Mouse (Mus musculus) midbrain, embryonic 13.5 days (tissue): Measurements from ENCODE around the gene Hormad1. TPM values are rescaled to one million over a fixed set of nuclear protein-coding genes. Genes with fewer than 3 reads are reported as not detected.
"Not testable (repeated sequence)": the region's sequence is repeated elsewhere in the genome, so short reads cannot be mapped to it uniquely, and the experiment has no call there.

Experiments used
- ATAC-seq: fragments of 200-750 bp; cut with Nextera tagmentation; 2 replicates; pipeline ENCODE4 v1.8.0; 2017; ENCODE audit warnings: mild to moderate bottlenecking, moderate TSS enrichment, moderate library complexity
- H3K27ac ChIP-seq: fragments of 300-500 bp; sonication (generic); 2 replicates; pipeline ENCODE4 v1.5.1; 2015; ENCODE audit warnings: inconsistent platforms, mild to moderate bottlenecking, moderate library complexity
- H3K27me3 ChIP-seq: fragments of 300-500 bp; sonication (generic); 2 replicates; pipeline ENCODE4 v1.6.1; 2015; ENCODE audit warnings: mild to moderate bottlenecking, inconsistent platforms
- H3K36me3 ChIP-seq: fragments of 300-500 bp; sonication (generic); 2 replicates; pipeline ENCODE4 v1.6.1; 2015; ENCODE audit warnings: mild to moderate bottlenecking, inconsistent platforms
- H3K4me1 ChIP-seq: fragments of 300-500 bp; sonication (generic); replicated peaks from 2 replicates; pipeline ENCODE4 v1.6.1; 2015; ENCODE audit warnings: inconsistent platforms
- H3K4me2 ChIP-seq: fragments of 300-500 bp; sonication (generic); replicated peaks from 2 replicates; pipeline ENCODE4 v1.6.1; 2015; ENCODE audit warnings: moderate library complexity, mild to moderate bottlenecking, inconsistent platforms
- H3K4me3 ChIP-seq: fragments of 300-500 bp; sonication (generic); replicated peaks from 2 replicates; pipeline ENCODE4 v1.5.1; 2015; ENCODE audit warnings: mild to moderate bottlenecking, inconsistent platforms
- H3K9ac ChIP-seq: fragments of 300-500 bp; sonication (generic); replicated peaks from 2 replicates; pipeline ENCODE4 v1.6.1; 2015; ENCODE audit warnings: mild to moderate bottlenecking, inconsistent platforms
- H3K9me3 ChIP-seq: fragments of 300-500 bp; sonication (generic); 2 replicates; pipeline ENCODE4 v1.6.1; 2016; ENCODE audit warnings: mild to moderate bottlenecking, inconsistent platforms
- WGBS: fragments of 180-500 bp; shearing (Covaris S2); methylation state at CpG from one replicate; pipeline ENCODE4 v1.1.7; 2015; 5-methylcytosine and 5-hydroxymethylcytosine counted together
- polyA plus RNA-seq: library from polyadenylated mRNA; unstranded; fragments of >200 nt; fragmentation: Nextera tagmentation; extraction: Ambion mirVana; gene quantifications from 2 replicates; pipeline ENCODE4 v1.2.1, GENCODE M21; 2015

Hormad1 gene
- polyA plus RNA-seq, 1 experiment from 2014 or later: not detected

GRCm38 (mm10) chr3:95531025-95531424, 28.5 kb upstream of the Hormad1 start:
- WGBS: 100% methylated on average over 1 of the region's 1 CpGs
- no peak for ATAC-seq
- no peak overlapping the region for H3K4me3 ChIP-seq

GRCm38 (mm10) chr3:95533364-95533763, 26.1 kb upstream of the Hormad1 start:
- Histone ChIP-seq H3K4me1 (no peaks in the 10 kb centered on the region), H3K4me3 (no peak overlapping the region), H3K36me3 (no peaks in the 10 kb centered on the region), H3K27me3 (no peaks in the 10 kb centered on the region), H3K27ac (no peak overlapping the region), H3K4me2 (no peak overlapping the region), H3K9me3 (no peaks in the 10 kb centered on the region), H3K9ac (no peak overlapping the region)
- WGBS: 91% methylated on average over 5 of the region's 5 CpGs
- no peak for ATAC-seq

More at GRCm38 (mm10) chr3:95531025-95531424, 28.5 kb upstream of the Hormad1 start:
- no peak overlapping the region for H3K9ac ChIP-seq
- H3K4me1 ChIP-seq: no peaks in the 10 kb centered on the region
- no peaks in the 10 kb centered on the region for H3K27me3 ChIP-seq
- H3K4me2 ChIP-seq: no peak overlapping the region
- H3K27ac ChIP-seq: no peak overlapping the region
- no peaks in the 10 kb centered on the region for H3K9me3 ChIP-seq
- H3K36me3 ChIP-seq: no peaks in the 10 kb centered on the region

GRCm38 (mm10) chr3:95534927-95535326, 24.6 kb upstream of the Hormad1 start:
- H3K9ac ChIP-seq: no peak overlapping the region
- no peaks in the 10 kb centered on the region for H3K4me1 ChIP-seq
- ATAC-seq: no peak
- 88% methylated on average over 1 of the region's 1 CpGs for WGBS
- H3K36me3 ChIP-seq: no peaks in the 10 kb centered on the region
- H3K4me2 ChIP-seq: no peak overlapping the region
- H3K27ac ChIP-seq: no peak overlapping the region
- H3K4me3 ChIP-seq: no peak overlapping the region
- no peaks in the 10 kb centered on the region for H3K9me3 ChIP-seq
- no peaks in the 10 kb centered on the region for H3K27me3 ChIP-seq

- ATAC-seq: no peak
- Histone ChIP-seq H3K4me1 (no peaks in the 10 kb centered on the region), H3K36me3 (no peaks in the 10 kb centered on the region), H3K4me3 (no peak overlapping the region), H3K27me3 (no peaks in the 10 kb centered on the region), H3K9me3 (no peaks in the 10 kb centered on the region), H3K9ac (no peak overlapping the region), H3K4me2 (no peak overlapping the region), H3K27ac (no peak overlapping the region)
- WGBS: 93% methylated on average over 10 of the region's 10 CpGs
Observed at GRCm38 (mm10) chr3:95538936-95539335, 20.5 kb upstream of the Hormad1 start.

GRCm38 (mm10) chr3:95539837-95540236, 19.6 kb upstream of the Hormad1 start:
- H3K9ac ChIP-seq: no peak overlapping the region
- H3K4me1 ChIP-seq: no peaks in the 10 kb centered on the region
- WGBS: 96% methylated on average over 4 of the region's 4 CpGs
- no peak overlapping the region for H3K27ac ChIP-seq
- no peaks in the 10 kb centered on the region for H3K27me3 ChIP-seq
- no peak for ATAC-seq
- no peak overlapping the region for H3K4me3 ChIP-seq
- no peak overlapping the region for H3K4me2 ChIP-seq
- no peaks in the 10 kb centered on the region for H3K9me3 ChIP-seq
- H3K36me3 ChIP-seq: no peaks in the 10 kb centered on the region

GRCm38 (mm10) chr3:95541186-95541585, 18.3 kb upstream of the Hormad1 start:
- not testable (repeated sequence) for H3K4me3 ChIP-seq, H3K36me3 ChIP-seq

GRCm38 (mm10) chr3:95542171-95542570, 17.3 kb upstream of the Hormad1 start:
- ATAC-seq: no peak
- H3K4me1 ChIP-seq: no peaks in the 10 kb centered on the region

More at GRCm38 (mm10) chr3:95541186-95541585, 18.3 kb upstream of the Hormad1 start:
- H3K4me1 ChIP-seq, H3K9ac ChIP-seq, H3K27me3 ChIP-seq, H3K27ac ChIP-seq, H3K9me3 ChIP-seq, H3K4me2 ChIP-seq, ATAC-seq: not testable (repeated sequence)
- 83% methylated on average over 2 of the region's 2 CpGs for WGBS

GRCm38 (mm10) chr3:95542981-95543380, 16.5 kb upstream of the Hormad1 start:
- no peaks in the 10 kb centered on the region for H3K36me3 ChIP-seq
- H3K27me3 ChIP-seq: no peaks in the 10 kb centered on the region
- no peaks in the 10 kb centered on the region for H3K9me3 ChIP-seq
- no peaks in the 10 kb centered on the region for H3K4me1 ChIP-seq
- no peak overlapping the region for H3K9ac ChIP-seq
- H3K4me2 ChIP-seq: no peak overlapping the region
- no peak for ATAC-seq
- 71% methylated on average over 7 of the region's 7 CpGs for WGBS
- H3K4me3 ChIP-seq: no peak overlapping the region
- H3K27ac ChIP-seq: no peak overlapping the region

More at GRCm38 (mm10) chr3:95542171-95542570, 17.3 kb upstream of the Hormad1 start:
- no peak overlapping the region for H3K4me2 ChIP-seq
- no peaks in the 10 kb centered on the region for H3K36me3 ChIP-seq
- H3K9ac ChIP-seq: no peak overlapping the region
- H3K4me3 ChIP-seq: no peak overlapping the region
- H3K27ac ChIP-seq: no peak overlapping the region
- H3K27me3 ChIP-seq: no peaks in the 10 kb centered on the region
- H3K9me3 ChIP-seq: no peaks in the 10 kb centered on the region

GRCm38 (mm10) chr3:95550176-95550575, 9.3 kb upstream of the Hormad1 start:
- Histone ChIP-seq H3K4me1 (no peaks in the 10 kb centered on the region), H3K27me3 (no peaks in the 10 kb centered on the region), H3K9ac (no peak overlapping the region), H3K36me3 (no peaks in the 10 kb centered on the region), H3K9me3 (no peaks in the 10 kb centered on the region), H3K27ac (no peak overlapping the region), H3K4me3 (no peak overlapping the region), H3K4me2 (no peak overlapping the region)
- 65% methylated on average over 1 of the region's 1 CpGs for WGBS
- no peak for ATAC-seq

- no peaks in the 10 kb centered on the region for H3K9me3 ChIP-seq
- H3K27me3 ChIP-seq: no peaks in the 10 kb centered on the region
- no peak overlapping the region for H3K4me2 ChIP-seq
- no peaks in the 10 kb centered on the region for H3K36me3 ChIP-seq
- no peak overlapping the region for H3K9ac ChIP-seq
- 68% methylated on average over 3 of the region's 3 CpGs for WGBS
- H3K4me1 ChIP-seq: no peaks in the 10 kb centered on the region
- no peak overlapping the region for H3K27ac ChIP-seq
- no peak for ATAC-seq
- no peak overlapping the region for H3K4me3 ChIP-seq
Observed at GRCm38 (mm10) chr3:95553986-95554385, 5.5 kb upstream of the Hormad1 start.

- H3K36me3 ChIP-seq: no peaks in the 10 kb centered on the region
- 91% methylated on average over 3 of the region's 3 CpGs for WGBS
Observed at GRCm38 (mm10) chr3:95560738-95561137, 1.3 kb downstream of the Hormad1 start.

GRCm38 (mm10) chr3:95561826-95562225, 2.3 kb downstream of the Hormad1 start:
- Histone ChIP-seq H3K4me2 (no peak overlapping the region), H3K27me3 (no peaks in the 10 kb centered on the region), H3K4me3 (no peak overlapping the region), H3K9ac (no peak overlapping the region), H3K4me1 (no peaks in the 10 kb centered on the region), H3K36me3 (no peaks in the 10 kb centered on the region), H3K27ac (no peak overlapping the region), H3K9me3 (no peaks in the 10 kb centered on the region)
- WGBS: 87% methylated on average over 2 of the region's 2 CpGs
- no peak for ATAC-seq

More at GRCm38 (mm10) chr3:95560738-95561137, 1.3 kb downstream of the Hormad1 start:
- Histone ChIP-seq H3K27me3 (no peaks in the 10 kb centered on the region), H3K4me3 (no peak overlapping the region), H3K4me2 (no peak overlapping the region), H3K9me3 (no peaks in the 10 kb centered on the region), H3K4me1 (no peaks in the 10 kb centered on the region), H3K9ac (no peak overlapping the region), H3K27ac (no peak overlapping the region)
- no peak for ATAC-seq

GRCm38 (mm10) chr3:95569585-95569984, 10.1 kb downstream of the Hormad1 start:
- Histone ChIP-seq H3K9ac (no peak overlapping the region), H3K9me3 (no peaks in the 10 kb centered on the region), H3K36me3 (no peaks in the 10 kb centered on the region), H3K4me2 (no peak overlapping the region), H3K27ac (no peak overlapping the region), H3K4me3 (no peak overlapping the region), H3K27me3 (no peaks in the 10 kb centered on the region), H3K4me1 (no peaks in the 10 kb centered on the region)
- no peak for ATAC-seq
- WGBS: 90% methylated on average over 3 of the region's 3 CpGs
